Mouse (Mus musculus) inflammation-experienced regulatory T-cells (primary cell): ENCODE results near the gene Hspa2. TPM values are rescaled to one million over a fixed set of nuclear protein-coding genes. Genes with fewer than 3 reads are reported as not detected.

Experiments used
- polyA plus RNA-seq, 2 experiments: library from polyadenylated mRNA; unstranded; fragments of 100-300 nt; shearing (Covaris generic); gene quantifications; one replicate each; pipeline ENCODE4 v1.2.1; 2017

Gene Hspa2
- polyA plus RNA-seq: 1 to 10 TPM; 2.4 to 3.5 TPM

GRCm38 (mm10) chr12:76403886-76404537 is at the start of gene Hspa2:
Gene Hspa2, plus strand, starts transcription at chr12:76404176.

GRCm38 (mm10) chr12:76369206-76369977 is 34.6 kb upstream of the Hspa2 start, which contains the start of gene Zbtb25:
Gene Zbtb25, minus strand, starts transcription at chr12:76369602.

GRCm38 (mm10) chr12:76369978-76370830 is 33.8 kb upstream of the Hspa2 start, which contains the start of gene Zbtb1:
Gene Zbtb1, plus strand, starts transcription at chr12:76370266.

GRCm38 (mm10) chr12:76417433-76417854 is 13.5 kb downstream of the Hspa2 start, which contains the start of gene Ppp1r36:
Gene Ppp1r36, plus strand, starts transcription at chr12:76417538.

Other genes with a start within 250 kb of the Hspa2 start
- gene Esr2, start 226.9 kb upstream of the Hspa2 start, polyA plus RNA-seq: under 1 TPM; 0.07 to 0.38 TPM
- under 1 TPM in 1 of 2 experiments, not detected in 1; 0.16 TPM for gene Tex21, start 157.4 kb upstream of the Hspa2 start, polyA plus RNA-seq
- gene Mthfd1, start 148.9 kb upstream of the Hspa2 start, polyA plus RNA-seq: 10 to 100 TPM; 45.9 to 59.4 TPM
- 1 to 10 TPM; 1.3 to 1.5 TPM for gene Akap5, start 79.3 kb upstream of the Hspa2 start, polyA plus RNA-seq
- 10 to 100 TPM; 64.8 to 71.8 TPM for gene Zbtb25, start 34.6 kb upstream of the Hspa2 start, polyA plus RNA-seq
- gene Zbtb1, start 33.9 kb upstream of the Hspa2 start, polyA plus RNA-seq: 10 to 100 TPM; 21.0 to 28.1 TPM
- gene Ppp1r36, start 13.4 kb downstream of the Hspa2 start, polyA plus RNA-seq: not detected
- gene Plekhg3, start 126.7 kb downstream of the Hspa2 start, polyA plus RNA-seq: 1 to 10 TPM; 2.6 to 6.6 TPM